Mouse (Mus musculus) lung, adult 2 months (tissue): Measurements from ENCODE around the gene Prkce. TPM values are rescaled to one million over a fixed set of nuclear protein-coding genes. Genes with fewer than 3 reads are reported as not detected.

ENCODE experiments used
- DNase-seq: peaks from one replicate; pipeline ENCODE4 v3.0.0; 2022
- H3K4me1 ChIP-seq: fragments of 200-500 bp; 2 replicates; pipeline ENCODE4 v1.6.1; 2011; ENCODE audit warnings: low read length; ENCODE audit not compliant: control insufficient read depth, insufficient read depth
- H3K4me3 ChIP-seq: fragments of 200-500 bp; replicated peaks from 2 replicates; pipeline ENCODE3; 2011; ENCODE audit warnings: low read depth, mild to moderate bottlenecking, control low read depth, low read length; ENCODE audit errors: extremely low read depth
- CTCF ChIP-seq: fragments of 200-500 bp; IDR thresholded peaks from 2 replicates; pipeline ENCODE4 v1.5.1; 2011; ENCODE audit warnings: mild to moderate bottlenecking, low read length, control low read depth; ENCODE audit not compliant: insufficient read depth
- POLR2A ChIP-seq: fragments of 200-500 bp; IDR thresholded peaks from 2 replicates; pipeline ENCODE4 v1.6.1; 2011; ENCODE audit warnings: low read depth, mild to moderate bottlenecking, control low read depth, low read length, borderline replicate concordance; ENCODE audit errors: extremely low read depth
- WGBS: fragments of 180-500 bp; shearing (Covaris S2); methylation state at CpG from one replicate; pipeline ENCODE4 v1.1.7; 2018; 5-methylcytosine and 5-hydroxymethylcytosine counted together
- polyA plus RNA-seq: library from polyadenylated mRNA; depleted of rRNA; stranded (reverse); fragments of >200 nt; gene quantifications from 2 replicates; pipeline ENCODE4 v1.2.3, GENCODE M21; 2012

Gene Prkce
- polyA plus RNA-seq, 1 experiment = 13.5 TPM

DNA sequence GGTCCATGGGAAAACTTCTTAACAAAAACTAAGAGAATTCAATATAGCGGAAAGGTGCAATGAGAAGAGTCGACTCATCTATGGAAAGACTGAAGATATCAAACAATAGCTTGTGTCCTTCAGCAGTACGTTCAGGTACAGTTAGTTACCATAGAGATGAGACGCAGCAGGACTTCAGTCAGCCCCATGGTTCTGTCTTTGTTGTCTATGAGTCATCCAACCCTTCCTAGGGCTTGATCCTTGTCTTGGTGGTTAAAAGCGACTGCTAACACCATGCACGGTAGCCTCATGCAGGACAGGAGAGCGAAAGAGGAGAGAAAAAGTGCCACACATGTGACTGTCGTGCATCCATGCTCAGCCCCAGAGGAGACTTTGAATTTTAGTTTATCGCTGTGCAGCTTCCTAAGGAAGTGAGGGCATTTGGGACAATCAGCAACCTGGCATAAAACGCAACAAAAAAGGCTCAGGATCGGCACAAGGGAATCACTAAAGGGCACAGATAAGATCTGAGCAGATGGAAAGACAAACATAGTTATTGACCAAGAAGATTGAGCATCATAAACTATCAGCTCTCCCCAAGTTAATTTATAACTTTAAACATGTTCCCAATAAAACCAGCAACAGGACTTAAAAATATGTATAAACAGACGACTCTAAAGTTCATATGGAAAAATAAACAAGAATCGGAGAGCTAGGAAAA, 448.2 kb downstream of the Prkce start:
- TF ChIP-seq CTCF = no peak
- no peak for TF ChIP-seq POLR2A
- WGBS = 77% methylated on average over 13 of the region's 13 CpGs
- Histone ChIP-seq H3K4me1 (peaks cover 14% of the 10 kb centered on the region), H3K4me3 (no peak overlapping the region)
- no peak for DNase-seq

DNA sequence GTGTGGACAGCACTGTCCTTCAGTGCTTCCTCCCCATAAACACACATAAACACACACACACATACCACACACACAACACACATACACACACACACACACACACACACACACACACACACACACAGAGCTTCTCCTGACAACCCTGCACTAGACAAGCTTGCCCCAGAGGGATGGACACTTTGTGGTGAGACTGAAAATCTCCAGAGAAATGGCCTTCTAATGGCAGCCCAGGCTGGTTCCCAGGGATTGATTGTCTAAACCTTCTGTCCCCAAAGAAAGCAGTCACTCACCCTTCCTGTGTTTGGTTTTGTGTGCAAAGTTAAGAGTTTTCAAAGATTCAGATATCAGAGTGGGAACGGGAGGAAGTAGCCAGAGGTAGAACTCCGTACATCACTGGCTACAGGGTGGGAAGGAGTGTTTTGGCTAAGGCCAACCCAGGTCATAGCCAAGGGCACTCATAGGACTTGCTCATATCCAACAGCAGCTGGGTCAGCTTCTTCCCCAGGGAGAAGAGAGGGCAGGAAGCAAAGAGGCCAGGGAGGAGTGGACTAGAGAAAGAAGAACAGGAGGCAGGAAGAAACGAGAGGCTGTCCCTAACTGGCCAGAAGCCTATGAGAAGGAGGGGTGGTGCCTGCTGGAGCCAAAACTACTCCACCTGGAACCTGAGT, 450.1 kb downstream of the Prkce start:
- Histone ChIP-seq H3K4me3 (no peak overlapping the region), H3K4me1 (peaks cover 11% of the 10 kb centered on the region)
- 33% methylated on average over 3 of the region's 3 CpGs for WGBS
- TF ChIP-seq POLR2A = no peak
- DNase-seq = no peak

DNA sequence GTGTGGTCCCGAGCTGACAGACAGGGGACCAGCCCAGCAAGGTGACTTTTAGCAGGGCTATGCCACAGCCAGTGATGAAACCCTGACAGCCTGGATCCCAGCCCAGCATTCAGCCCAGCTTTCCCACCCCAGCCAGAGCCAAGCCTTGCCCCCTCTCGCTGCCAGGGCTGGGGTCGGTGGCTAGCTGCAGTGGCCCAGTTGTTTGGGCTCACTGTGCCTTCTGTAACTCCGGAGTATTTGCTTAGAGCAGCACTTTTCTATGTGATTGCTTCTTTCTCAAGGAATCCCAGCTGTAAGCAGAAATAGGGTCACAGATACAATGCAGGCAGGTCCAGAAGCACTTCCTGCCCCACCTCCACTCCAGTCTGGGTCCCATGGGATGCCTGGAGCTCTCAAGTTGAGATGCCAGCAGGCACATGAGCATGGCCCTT, 450.9 kb downstream of the Prkce start:
- Histone ChIP-seq H3K4me3 (no peak overlapping the region), H3K4me1 (peaks cover 11% of the 10 kb centered on the region)
- no peak for DNase-seq

DNA sequence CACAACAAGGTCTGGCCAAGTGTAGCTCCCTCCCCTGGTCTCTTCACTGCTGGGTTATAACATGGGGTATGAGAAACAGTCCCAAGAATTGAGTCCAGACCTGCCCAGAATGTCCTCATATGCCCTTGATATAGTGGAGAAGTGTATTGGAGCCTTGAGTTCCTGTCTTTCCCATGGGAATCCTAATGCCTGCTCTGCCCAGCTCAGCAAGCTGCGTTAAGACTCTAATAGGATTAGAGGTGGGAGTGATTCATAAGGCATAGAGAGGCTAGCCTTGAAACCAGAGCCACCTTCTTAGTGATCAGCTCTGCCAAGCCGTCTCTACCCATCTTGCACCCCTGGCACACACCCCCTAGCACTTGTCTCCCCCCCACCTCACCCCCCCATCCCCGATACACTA, 455.3 kb downstream of the Prkce start:
- TF ChIP-seq CTCF (no peak), POLR2A (no peak)
- Histone ChIP-seq H3K4me1 (peaks cover 8% of the 10 kb centered on the region), H3K4me3 (no peak overlapping the region)
- no peak for DNase-seq
- 84% methylated on average over 3 of the region's 3 CpGs for WGBS

More for the DNA sequence above, 450.9 kb downstream of the Prkce start:
- 34% methylated on average over 4 of the region's 4 CpGs for WGBS
- TF ChIP-seq CTCF = no peak
- TF ChIP-seq POLR2A = no peak

DNA sequence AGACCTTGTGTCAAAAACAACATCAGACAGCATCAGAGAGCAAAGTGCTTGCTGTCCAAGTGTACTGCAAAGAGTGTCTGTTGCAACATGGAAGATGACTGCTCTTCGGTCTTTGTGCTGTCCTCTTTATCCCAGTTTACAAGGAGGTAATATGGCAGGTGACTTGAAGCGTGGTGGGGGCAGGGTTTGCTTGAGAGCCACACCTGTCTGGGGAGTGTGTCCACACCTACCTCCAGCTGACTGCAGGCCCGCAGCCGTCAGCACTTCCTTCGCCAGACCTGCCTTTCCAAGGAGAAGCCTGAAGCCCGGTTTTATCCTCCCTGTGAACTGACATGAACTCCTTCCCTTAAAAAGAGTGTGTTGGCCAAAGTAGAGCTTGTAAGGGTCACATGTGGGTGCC, 458.9 kb downstream of the Prkce start:
- 85% methylated on average over 6 of the region's 6 CpGs for WGBS
- H3K4me3 ChIP-seq = no peak overlapping the region
- TF ChIP-seq POLR2A (no peak), CTCF (no peak)
- no peak for DNase-seq
- H3K4me1 ChIP-seq = no peaks in the 10 kb centered on the region

DNA sequence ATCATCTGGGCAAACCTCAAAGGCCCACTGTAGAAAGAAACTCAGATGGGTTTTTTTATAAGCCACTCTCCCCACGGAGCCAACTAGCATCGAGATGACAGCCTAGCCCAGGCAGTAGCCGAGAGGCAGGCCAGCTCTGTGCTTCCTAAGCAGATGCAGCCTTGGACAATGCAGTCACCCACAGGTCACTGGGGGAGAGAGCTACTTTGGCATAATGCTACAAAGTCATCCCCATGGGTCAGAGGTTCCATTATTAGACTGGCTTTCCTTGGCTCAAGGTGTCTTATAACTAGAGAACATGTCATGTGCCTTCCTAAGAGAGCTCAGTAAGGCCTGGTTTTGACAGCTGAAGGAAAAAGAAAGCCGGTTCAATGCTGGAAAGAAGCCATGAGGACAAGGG, 465.5 kb downstream of the Prkce start:
- H3K4me3 ChIP-seq = no peak overlapping the region
- no peak for DNase-seq
- 0 out of 2 replicates have a peak, but pooled peaks cover 3% of the 10 kb centered on the region for H3K4me1 ChIP-seq
- no peak for TF ChIP-seq CTCF
- no peak for TF ChIP-seq POLR2A
- 65% methylated on average over 4 of the region's 4 CpGs for WGBS

DNA sequence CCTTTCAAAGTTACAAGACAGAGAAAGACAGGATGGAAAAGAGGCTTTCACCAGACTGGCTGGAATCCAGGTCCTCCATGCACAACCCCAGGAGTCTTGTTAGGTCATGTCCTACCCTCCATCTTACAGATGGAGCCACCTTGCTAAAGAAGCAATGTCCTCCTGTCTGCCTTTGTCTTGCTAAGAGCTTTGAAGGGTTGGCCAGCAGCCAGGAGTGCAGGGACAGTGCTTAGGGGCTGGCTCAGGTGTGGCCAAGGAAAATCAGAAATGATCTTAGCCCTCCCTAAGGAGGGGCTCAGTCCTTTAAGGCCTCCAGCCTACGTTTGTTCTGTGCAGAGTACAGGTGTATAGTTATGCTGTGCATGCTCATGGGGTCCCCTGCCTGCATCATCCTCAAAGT, 469.7 kb downstream of the Prkce start:
- no peak for TF ChIP-seq POLR2A
- Histone ChIP-seq H3K4me1 (0 out of 2 replicates have a peak, but pooled peaks cover 3% of the 10 kb centered on the region), H3K4me3 (no peak overlapping the region)
- WGBS = 79% methylated on average over 1 of the region's 1 CpGs
- no peak for DNase-seq

DNA sequence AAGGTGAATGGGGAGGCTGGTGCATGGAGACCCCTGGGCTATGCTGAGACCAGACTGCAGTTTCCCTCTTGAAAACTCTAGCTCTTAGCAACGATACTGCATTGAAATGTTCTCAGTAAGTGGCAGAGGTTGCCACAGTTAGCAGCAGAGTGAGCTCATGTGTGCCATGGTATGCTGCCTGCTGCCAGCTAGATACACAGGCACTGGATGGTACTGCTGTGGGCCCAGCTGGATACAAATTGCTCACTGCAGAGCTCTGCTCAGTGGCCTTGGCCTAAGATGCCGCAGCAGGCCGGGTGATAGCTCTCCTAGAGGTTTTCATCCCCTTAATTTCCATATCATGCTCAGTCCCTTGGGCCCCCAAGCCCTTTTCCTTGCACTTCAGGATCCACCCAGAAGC, 471.7 kb downstream of the Prkce start:
- Histone ChIP-seq H3K4me3 (no peak overlapping the region), H3K4me1 (no peaks in the 10 kb centered on the region)
- TF ChIP-seq POLR2A (no peak), CTCF (no peak)
- DNase-seq = no peak
- WGBS = 89% methylated on average over 3 of the region's 3 CpGs

DNA sequence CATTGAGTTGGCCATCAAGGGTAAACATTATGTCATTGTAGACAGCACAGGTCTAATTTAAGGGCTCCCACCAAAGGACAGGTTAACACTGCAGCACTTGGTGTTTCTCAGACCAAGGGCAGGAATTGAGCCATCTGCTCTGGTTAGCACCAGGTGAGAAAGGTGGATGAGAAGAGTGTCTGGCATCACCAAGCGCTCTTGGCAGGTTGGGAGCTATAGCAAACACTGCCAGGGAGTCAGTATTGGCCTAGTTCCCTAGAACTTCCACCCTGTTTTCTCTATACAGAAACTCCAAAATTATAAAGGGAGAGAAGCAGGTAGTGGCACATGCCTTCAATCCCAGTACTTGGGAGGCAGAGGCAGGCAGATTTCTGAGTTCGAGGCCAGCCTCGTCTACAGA, 479.6 kb downstream of the Prkce start:
- Histone ChIP-seq H3K4me3 (no peak overlapping the region), H3K4me1 (no peaks in the 10 kb centered on the region)
- 98% methylated on average over 3 of the region's 3 CpGs for WGBS
- no peak for DNase-seq
- TF ChIP-seq CTCF (no peak), POLR2A (no peak)

DNA sequence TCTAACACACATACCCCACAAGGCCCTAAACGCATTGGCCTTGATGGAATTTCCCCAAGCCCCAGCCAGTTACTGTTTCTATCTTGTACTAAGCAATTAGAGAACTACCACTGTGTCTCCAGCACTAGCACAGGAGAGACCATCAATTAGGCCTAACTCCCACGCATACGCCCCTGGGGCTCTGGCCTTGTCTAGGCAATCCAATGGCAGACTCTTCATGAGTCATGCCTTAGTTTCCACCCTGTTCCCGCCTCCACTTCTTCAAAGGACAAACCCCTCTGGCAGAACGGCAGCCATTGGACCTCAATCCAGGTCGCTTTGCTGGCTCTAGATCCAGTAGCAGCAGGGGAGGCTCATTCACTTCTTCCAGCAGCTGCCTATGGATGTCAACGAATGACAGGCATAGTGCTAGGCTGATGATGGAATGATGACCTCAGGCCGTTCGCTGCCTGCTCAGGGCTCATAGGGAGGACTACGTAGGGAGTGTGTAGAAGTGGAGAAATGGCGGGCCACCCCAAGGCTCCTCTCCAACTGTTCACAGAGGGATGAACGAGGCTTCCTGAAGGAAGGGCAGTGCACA, 481.4 kb downstream of the Prkce start:
- TF ChIP-seq CTCF = no peak
- TF ChIP-seq POLR2A = no peak
- WGBS = 92% methylated on average over 12 of the region's 12 CpGs
- no peak overlapping the region for H3K4me3 ChIP-seq
- H3K4me1 ChIP-seq = no peaks in the 10 kb centered on the region
- no peak for DNase-seq
